Mouse (Mus musculus) telencephalon, adult 2 months (tissue): ENCODE results near the gene Taar1.

ENCODE experiments used
- DNase-seq: peaks from one replicate; pipeline ENCODE4 v3.0.0-alpha.2; 2011; ENCODE audit warnings: low read depth, low spot score

The Taar1 gene

GRCm38 (mm10) chr10:23920056-23920455, at the start of gene Taar1:
TSS of gene Taar1 (plus strand) at chr10:23920356.
- no peak for DNase-seq

- no peak for DNase-seq
Observed at GRCm38 (mm10) chr10:23880695-23881094, 39.5 kb upstream of the Taar1 start.

GRCm38 (mm10) chr10:23884910-23885309, 35.2 kb upstream of the Taar1 start:
- DNase-seq, result no peak

- DNase-seq, result no peak
Observed at GRCm38 (mm10) chr10:23886060-23886459, 34.1 kb upstream of the Taar1 start.

- DNase-seq, result no peak
Observed at GRCm38 (mm10) chr10:23892987-23893386, 27.2 kb upstream of the Taar1 start.

GRCm38 (mm10) chr10:23894601-23895349, 25.4 kb upstream of the Taar1 start, which contains the start of gene Vnn1:
TSS of gene Vnn1 (plus strand) at chr10:23894688.
- no peak for DNase-seq

GRCm38 (mm10) chr10:23895376-23895775, 24.8 kb upstream of the Taar1 start:
- DNase-seq, result no peak

- DNase-seq, result no peak
Observed at GRCm38 (mm10) chr10:23901119-23901518, 19.0 kb upstream of the Taar1 start.

- DNase-seq, result no peak
Observed at GRCm38 (mm10) chr10:23905661-23906060, 14.5 kb upstream of the Taar1 start.

GRCm38 (mm10) chr10:23922468-23922867, 2.3 kb downstream of the Taar1 start:
- DNase-seq, result no peak

- DNase-seq, result no peak
Observed at GRCm38 (mm10) chr10:23923941-23924340, 3.8 kb downstream of the Taar1 start.

GRCm38 (mm10) chr10:23937613-23938012, 17.5 kb downstream of the Taar1 start:
- DNase-seq, result no peak

- no peak for DNase-seq
Observed at GRCm38 (mm10) chr10:23938312-23938711, 18.2 kb downstream of the Taar1 start, which contains the start of gene Taar2. TSS of gene Taar2 (plus strand) at chr10:23938572.

GRCm38 (mm10) chr10:23942465-23942864, 22.3 kb downstream of the Taar1 start:
- no peak for DNase-seq

GRCm38 (mm10) chr10:23948026-23948425, 27.9 kb downstream of the Taar1 start:
- no peak for DNase-seq

GRCm38 (mm10) chr10:23949508-23950005, 29.4 kb downstream of the Taar1 start, which contains the start of gene Taar3:
TSS of gene Taar3 (plus strand) at chr10:23949558.
- DNase-seq, result no peak

- no peak for DNase-seq
Observed at GRCm38 (mm10) chr10:23951714-23952113, 31.6 kb downstream of the Taar1 start.

GRCm38 (mm10) chr10:23959071-23959470, 38.9 kb downstream of the Taar1 start:
- DNase-seq, result no peak

GRCm38 (mm10) chr10:23960444-23960915, 40.3 kb downstream of the Taar1 start, which contains the start of gene Taar4:
TSS of gene Taar4 (plus strand) at chr10:23960494.
- DNase-seq, result no peak

GRCm38 (mm10) chr10:23963444-23963843, 43.3 kb downstream of the Taar1 start:
- DNase-seq, result no peak

GRCm38 (mm10) chr10:23964921-23965610, 44.9 kb downstream of the Taar1 start:
- DNase-seq, result no peak

- DNase-seq, result no peak
Observed at GRCm38 (mm10) chr10:23970656-23971165, 50.6 kb downstream of the Taar1 start, which contains the start of gene Taar5. TSS of gene Taar5 (plus strand) at chr10:23970706.
